In genomic region chr1:58993723-58994122, GRCm38 (mm10) we compare ENCODE assay signal across 15 mouse cellular contexts. TPM values are rescaled to one million over a fixed set of nuclear protein-coding genes. Genes with fewer than 3 reads are reported as not detected.
DNase-seq lines count a peak whose midpoint lies in the region; ATAC-seq and TF ChIP-seq lines count a peak whose summit lies in the region.
"Had no signal": no experiment of that assay in that cellular context is flagged by ENCODE, and none has a peak within 500 bp of the region (broad histone marks: within the 10 kb centered on the region; RNA-seq: fewer than 3 reads in every experiment).

No protein-coding gene starts in this region.

- intact Hi-C loops in left cerebral cortex, postnatal 25 days (cut with DNase I): loop anchor here (5.0 kb wide), 1 partner anchor 221 kb away; no protein-coding TSS in a partner anchor

- H3K27me3 ChIP-seq in intestine, postnatal 0 days (replicated peaks; ENCODE audit: control insufficient read depth, insufficient read depth, low read length): no peaks in the 10 kb centered on the region
- H3K27me3 ChIP-seq in intestine, embryonic 16.5 days (replicated peaks; ENCODE audit: control insufficient read depth, insufficient read depth, low read length): no peaks in the 10 kb centered on the region
- H3K27me3 ChIP-seq: heart, embryonic 15.5 days; intestine, embryonic 15.5 days; limb, embryonic 13.5 days had no signal

- ATAC-seq in intestine, postnatal 0 days: no peak
- no peak for ATAC-seq in intestine, embryonic 16.5 days
- 0 out of 2 replicates have a peak, but pooled peaks have one; percentile 36 for ATAC-seq in common myeloid progenitor, adult 5-6 weeks (replicated peaks; ENCODE audit: low read depth, poor library complexity, severe bottlenecking)
- no peak for ATAC-seq in inflammation-experienced regulatory T-cells, adult 6 months

- 44% methylated on average over 1 of the region's 1 CpGs for WGBS in intestine, postnatal 0 days
- 24% methylated on average over 1 of the region's 1 CpGs for WGBS in intestine, embryonic 16.5 days

- no peaks in the 10 kb centered on the region for H3K4me1 ChIP-seq in intestine, postnatal 0 days (replicated peaks; ENCODE audit: control insufficient read depth, insufficient read depth, low read length)
- no peaks in the 10 kb centered on the region for H3K4me1 ChIP-seq in intestine, embryonic 16.5 days (ENCODE audit: control insufficient read depth, insufficient read depth, low read length)
- H3K4me1 ChIP-seq: heart, embryonic 15.5 days; intestine, embryonic 15.5 days; limb, embryonic 13.5 days had no signal

- no peaks in the 10 kb centered on the region for H3K9me3 ChIP-seq in intestine, postnatal 0 days (ENCODE audit: control insufficient read depth)
- no peaks in the 10 kb centered on the region for H3K9me3 ChIP-seq in intestine, embryonic 16.5 days (ENCODE audit: control insufficient read depth, low read length)
- H3K9me3 ChIP-seq: heart, embryonic 15.5 days; intestine, embryonic 15.5 days; limb, embryonic 13.5 days had no signal

- no peak overlapping the region for H3K4me2 ChIP-seq in intestine, postnatal 0 days (replicated peaks; ENCODE audit: low read depth)
- H3K4me2 ChIP-seq in intestine, embryonic 16.5 days (ENCODE audit: low read depth, low read length): no peak overlapping the region
- H3K4me2 ChIP-seq: heart, embryonic 15.5 days; intestine, embryonic 15.5 days; limb, embryonic 13.5 days had no signal

- H3K36me3 ChIP-seq in intestine, postnatal 0 days (ENCODE audit: control insufficient read depth, insufficient read depth): peaks cover 33% of the 10 kb centered on the region
- H3K36me3 ChIP-seq in intestine, embryonic 16.5 days (ENCODE audit: control insufficient read depth, insufficient read depth, low read length): no peaks in the 10 kb centered on the region

- no peak overlapping the region for H3K27ac ChIP-seq in intestine, postnatal 0 days (ENCODE audit: low read depth, low read length)
- no peak overlapping the region for H3K27ac ChIP-seq in intestine, embryonic 16.5 days (ENCODE audit: low read length)
- H3K27ac ChIP-seq: heart, embryonic 15.5 days; intestine, embryonic 15.5 days; limb, embryonic 13.5 days; macrophage had no signal

- peak; percentile 59 for TF ChIP-seq CTCF in intestine, postnatal 0 days (IDR thresholded peaks at IDR 0.05; ENCODE audit: low read depth)

- H3K4me3 ChIP-seq in intestine, postnatal 0 days (ENCODE audit: low read depth, low read length): no peak overlapping the region
- H3K4me3 ChIP-seq in intestine, embryonic 16.5 days (ENCODE audit: low read length): no peak overlapping the region
- H3K4me3 ChIP-seq: heart, embryonic 15.5 days; intestine, embryonic 15.5 days; limb, embryonic 13.5 days had no signal

- peak; percentile 16 for DNase-seq in thymus, postnatal 0 days (ENCODE audit: low spot score)
- no peak for DNase-seq in thymus, postnatal 10 days (ENCODE audit: low spot score in 2 of 2)
- DNase-seq in left cerebral cortex, postnatal 25 days (ENCODE audit: low spot score in 2 of 2): no peak
- DNase-seq: adrenal gland, postnatal 36 days; cerebellum, postnatal 25 days; gastrocnemius, postnatal 10 days; right cerebral cortex, postnatal 14 days had no signal

- no peak overlapping the region for H3K9ac ChIP-seq in intestine, postnatal 0 days (ENCODE audit: low read depth, low read length)
- H3K9ac ChIP-seq in intestine, embryonic 16.5 days (ENCODE audit: low read depth, low read length): no peak overlapping the region
- H3K9ac ChIP-seq: heart, embryonic 15.5 days; intestine, embryonic 15.5 days; limb, embryonic 13.5 days had no signal

RNA-seq across cellular contexts. Expression of gene Stradb, which starts 20.4 kb away (rescaled TPM):
- 13.1 and 13.9 TPM in 2 replicates for polyA plus RNA-seq in intestine, postnatal 0 days (2015; fragmentation: Nextera tagmentation; extraction: Ambion mirVana)
- 21.9 and 22.8 TPM in 2 replicates for polyA plus RNA-seq in intestine, embryonic 16.5 days (2015; fragmentation: Nextera tagmentation; extraction: Ambion mirVana)
- polyA plus RNA-seq in thymus, postnatal 0 days (2015; fragmentation: Nextera tagmentation; extraction: Ambion mirVana): 28.6 and 30.6 TPM in 2 replicates
- total RNA-seq in common myeloid progenitor, adult 5-6 weeks (2017): 7.9 and 13.1 TPM in 2 replicates
- 10 to 100 TPM in 2 of 3 experiments, 1 to 10 TPM in 1; 9.3 to 12.4 (median 12.2) TPM for polyA plus RNA-seq in inflammation-experienced regulatory T-cells, adult 6 months (2017; shearing (Covaris generic))
- total RNA-seq in left cerebral cortex, postnatal 25 days (2021): 10 to 100 TPM; 70.7 to 74.8 TPM

RNA-seq across cellular contexts. Expression of gene Trak2, which starts 20.5 kb away (rescaled TPM):
- 5.4 and 5.8 TPM in 2 replicates for polyA plus RNA-seq in intestine, postnatal 0 days (2015; fragmentation: Nextera tagmentation; extraction: Ambion mirVana)
- polyA plus RNA-seq in intestine, embryonic 16.5 days (2015; fragmentation: Nextera tagmentation; extraction: Ambion mirVana): 9.1 and 9.7 TPM in 2 replicates
- 13.2 and 13.5 TPM in 2 replicates for polyA plus RNA-seq in thymus, postnatal 0 days (2015; fragmentation: Nextera tagmentation; extraction: Ambion mirVana)
- 21.3 and 33.3 TPM in 2 replicates for total RNA-seq in common myeloid progenitor, adult 5-6 weeks (2017)
- 10 to 100 TPM; 18.2 to 19.0 (median 18.6) TPM for polyA plus RNA-seq in inflammation-experienced regulatory T-cells, adult 6 months (2017; shearing (Covaris generic))
- 100 to 1,000 TPM; 175 to 198 TPM for total RNA-seq in left cerebral cortex, postnatal 25 days (2021)
